Mouse (Mus musculus) neural tube, embryonic 12.5 days (tissue): ENCODE measurements around the gene Trabd. TPM values are rescaled to one million over a fixed set of nuclear protein-coding genes. Genes with fewer than 3 reads are reported as not detected.

Experiments
- ATAC-seq: fragments of 200-750 bp; cut with Nextera tagmentation; 2 replicates; pipeline ENCODE4 v1.8.0; 2017; ENCODE audit warnings: low read depth, mild to moderate bottlenecking, moderate TSS enrichment, moderate library complexity; ENCODE audit not compliant: low FRiP score
- H3K27ac ChIP-seq: fragments of 300-500 bp; sonication (generic); 2 replicates; pipeline ENCODE4 v1.5.1; 2016
- H3K27me3 ChIP-seq: fragments of 300-500 bp; sonication (generic); replicated peaks from 2 replicates; pipeline ENCODE4 v1.6.1; 2016; ENCODE audit warnings: mild to moderate bottlenecking
- H3K36me3 ChIP-seq: fragments of 300-500 bp; sonication (generic); 2 replicates; pipeline ENCODE4 v1.6.1; 2016; ENCODE audit warnings: mild to moderate bottlenecking
- H3K4me1 ChIP-seq: fragments of 300-500 bp; sonication (generic); 2 replicates; pipeline ENCODE4 v1.6.1; 2016
- H3K4me2 ChIP-seq: fragments of 300-500 bp; sonication (generic); replicated peaks from 2 replicates; pipeline ENCODE4 v1.6.1; 2016; ENCODE audit warnings: mild to moderate bottlenecking
- H3K4me3 ChIP-seq: fragments of 300-500 bp; sonication (generic); 2 replicates; pipeline ENCODE4 v1.5.1; 2016
- H3K9ac ChIP-seq: fragments of 300-500 bp; sonication (generic); 2 replicates; pipeline ENCODE4 v1.6.1; 2016; ENCODE audit warnings: mild to moderate bottlenecking
- H3K9me3 ChIP-seq: fragments of 300-500 bp; sonication (generic); 2 replicates; pipeline ENCODE4 v1.6.1; 2016; ENCODE audit warnings: mild to moderate bottlenecking
- WGBS: fragments of 180-500 bp; shearing (Covaris S2); methylation state at CpG from one replicate; pipeline ENCODE4 v1.1.7; 2016; 5-methylcytosine and 5-hydroxymethylcytosine counted together
- polyA plus RNA-seq: library from polyadenylated mRNA; unstranded; fragments of >200 nt; fragmentation: Nextera tagmentation; extraction: Ambion mirVana; gene quantifications from 2 replicates; pipeline ENCODE4 v1.2.1, GENCODE M21; 2016

The Trabd gene
- polyA plus RNA-seq, 1 experiment from 2014 or later = 49.6 TPM

GRCm38 (mm10) chr15:89063536-89063935, 11.4 kb upstream of the Trabd start:
- peaks cover 9% of the 10 kb centered on the region; the same call in 1 of the 2 replicates for H3K4me1 ChIP-seq
- no peaks in the 10 kb centered on the region for H3K9me3 ChIP-seq
- 72% methylated on average over 6 of the region's 6 CpGs for WGBS
- no peak overlapping the region for H3K9ac ChIP-seq
- no peaks in the 10 kb centered on the region for H3K36me3 ChIP-seq
- no peak overlapping the region for H3K27ac ChIP-seq
- H3K4me3 ChIP-seq = no peak overlapping the region
- no peak for ATAC-seq
- H3K27me3 ChIP-seq = peaks cover 56% of the 10 kb centered on the region
- H3K4me2 ChIP-seq = no peak overlapping the region

- H3K4me2 ChIP-seq = no peak overlapping the region
Measured at GRCm38 (mm10) chr15:89064891-89065290, 10.0 kb upstream of the Trabd start.

GRCm38 (mm10) chr15:89067609-89068008, 7.3 kb upstream of the Trabd start:
- H3K4me2 ChIP-seq = 0 out of 2 replicates have a peak overlapping the region, but pooled peaks have one; percentile 16

More at GRCm38 (mm10) chr15:89064891-89065290, 10.0 kb upstream of the Trabd start:
- Histone ChIP-seq H3K27me3 (peaks cover 63% of the 10 kb centered on the region), H3K9ac (no peak overlapping the region), H3K36me3 (no peaks in the 10 kb centered on the region), H3K4me1 (peaks cover 4% of the 10 kb centered on the region; the same call in 1 of the 2 replicates), H3K27ac (no peak overlapping the region), H3K4me3 (no peak overlapping the region), H3K9me3 (no peaks in the 10 kb centered on the region)
- no peak for ATAC-seq
- 95% methylated on average over 5 of the region's 5 CpGs for WGBS

GRCm38 (mm10) chr15:89068226-89068625, 6.7 kb upstream of the Trabd start:
- Histone ChIP-seq H3K27ac (no peak overlapping the region), H3K36me3 (no peaks in the 10 kb centered on the region), H3K9ac (no peak overlapping the region), H3K4me3 (no peak overlapping the region), H3K4me1 (no peaks in the 10 kb centered on the region), H3K27me3 (peaks cover 56% of the 10 kb centered on the region), H3K4me2 (no peak overlapping the region), H3K9me3 (no peaks in the 10 kb centered on the region)
- no peak for ATAC-seq
- 46% methylated on average over 26 of the region's 26 CpGs for WGBS

More at GRCm38 (mm10) chr15:89067609-89068008, 7.3 kb upstream of the Trabd start:
- no peak overlapping the region for H3K4me3 ChIP-seq
- peaks cover 56% of the 10 kb centered on the region for H3K27me3 ChIP-seq
- H3K9me3 ChIP-seq = no peaks in the 10 kb centered on the region
- H3K36me3 ChIP-seq = no peaks in the 10 kb centered on the region
- no peak overlapping the region for H3K9ac ChIP-seq
- no peak for ATAC-seq
- 41% methylated on average over 35 of the region's 35 CpGs for WGBS
- H3K27ac ChIP-seq = no peak overlapping the region
- no peaks in the 10 kb centered on the region for H3K4me1 ChIP-seq

- Histone ChIP-seq H3K9me3 (no peaks in the 10 kb centered on the region), H3K9ac (0 out of 2 replicates have a peak overlapping the region, but pooled peaks have one; percentile 17), H3K27ac (no peak overlapping the region), H3K27me3 (peaks cover 50% of the 10 kb centered on the region), H3K4me3 (no peak overlapping the region), H3K36me3 (no peaks in the 10 kb centered on the region), H3K4me2 (no peak overlapping the region), H3K4me1 (peaks cover 1% of the 10 kb centered on the region)
- 83% methylated on average over 19 of the region's 19 CpGs for WGBS
- no peak for ATAC-seq
Measured at GRCm38 (mm10) chr15:89069336-89069840, 5.5 kb upstream of the Trabd start.

- Histone ChIP-seq H3K27ac (no peak overlapping the region), H3K9me3 (no peaks in the 10 kb centered on the region), H3K36me3 (no peaks in the 10 kb centered on the region), H3K27me3 (peaks cover 47% of the 10 kb centered on the region), H3K4me3 (no peak overlapping the region), H3K4me2 (no peak overlapping the region), H3K9ac (no peak overlapping the region), H3K4me1 (peaks cover 12% of the 10 kb centered on the region)
- ATAC-seq = no peak
- 73% methylated on average over 24 of the region's 24 CpGs for WGBS
Measured at GRCm38 (mm10) chr15:89070606-89071005, 4.3 kb upstream of the Trabd start.

- Histone ChIP-seq H3K4me2 (peak overlapping the region; percentile 88; the same call in 1 of the 2 replicates), H3K36me3 (no peaks in the 10 kb centered on the region), H3K27ac (no peak overlapping the region), H3K4me3 (no peak overlapping the region), H3K4me1 (peaks cover 36% of the 10 kb centered on the region), H3K9me3 (no peaks in the 10 kb centered on the region), H3K27me3 (peaks cover 15% of the 10 kb centered on the region), H3K9ac (0 out of 2 replicates have a peak overlapping the region, but pooled peaks have one; percentile 97)
- ATAC-seq = no peak
- WGBS = 90% methylated on average over 10 of the region's 10 CpGs
Measured at GRCm38 (mm10) chr15:89073993-89074603, 826 bp upstream of the Trabd start.

GRCm38 (mm10) chr15:89075478-89076147, 689 bp downstream of the Trabd start:
- H3K9me3 ChIP-seq = no peaks in the 10 kb centered on the region
- peak overlapping the region; percentile 97 for H3K9ac ChIP-seq
- H3K27ac ChIP-seq = peak overlapping the region; percentile 64; the same call in 1 of the 2 replicates
- H3K27me3 ChIP-seq = 0 out of 2 replicates have a peak, but pooled peaks cover 4% of the 10 kb centered on the region
- peaks cover 36% of the 10 kb centered on the region for H3K4me1 ChIP-seq
- H3K4me2 ChIP-seq = peak overlapping the region; percentile 88
- peak; percentile 92 for ATAC-seq
- WGBS = under 1% methylated on average over 52 of the region's 59 CpGs
- H3K4me3 ChIP-seq = peak overlapping the region; percentile 87
- peaks cover 1% of the 10 kb centered on the region; the same call in 1 of the 2 replicates for H3K36me3 ChIP-seq

- 1% methylated on average over 34 of the region's 39 CpGs for WGBS
- no peaks in the 10 kb centered on the region for H3K27me3 ChIP-seq
- peaks cover 8% of the 10 kb centered on the region; the same call in 1 of the 2 replicates for H3K36me3 ChIP-seq
- H3K4me2 ChIP-seq = peak overlapping the region; percentile 88
- peak overlapping the region; percentile 97 for H3K9ac ChIP-seq
- ATAC-seq = peak; percentile 77
- H3K4me3 ChIP-seq = peak overlapping the region; percentile 87
- H3K27ac ChIP-seq = peak overlapping the region; percentile 64; the same call in 1 of the 2 replicates
- peaks cover 36% of the 10 kb centered on the region for H3K4me1 ChIP-seq
- H3K9me3 ChIP-seq = no peaks in the 10 kb centered on the region
Measured at GRCm38 (mm10) chr15:89076156-89076731, 1.3 kb downstream of the Trabd start.

GRCm38 (mm10) chr15:89078208-89078836, 3.4 kb downstream of the Trabd start:
- H3K9me3 ChIP-seq = no peaks in the 10 kb centered on the region
- no peak overlapping the region for H3K27ac ChIP-seq
- H3K36me3 ChIP-seq = peaks cover 27% of the 10 kb centered on the region
- no peak for ATAC-seq
- WGBS = 77% methylated on average over 9 of the region's 9 CpGs
- no peak overlapping the region; the same call in 1 of the 2 replicates for H3K9ac ChIP-seq
- 0 out of 2 replicates have a peak overlapping the region, but pooled peaks have one; percentile 88 for H3K4me2 ChIP-seq
- peaks cover 36% of the 10 kb centered on the region for H3K4me1 ChIP-seq
- H3K4me3 ChIP-seq = no peak overlapping the region
- H3K27me3 ChIP-seq = no peaks in the 10 kb centered on the region

GRCm38 (mm10) chr15:89083906-89084305, 9.0 kb downstream of the Trabd start:
- Histone ChIP-seq H3K9ac (no peak overlapping the region), H3K27me3 (no peaks in the 10 kb centered on the region), H3K27ac (no peak overlapping the region), H3K4me3 (no peak overlapping the region), H3K9me3 (no peaks in the 10 kb centered on the region), H3K4me2 (no peak overlapping the region), H3K36me3 (peaks cover 67% of the 10 kb centered on the region), H3K4me1 (peaks cover 8% of the 10 kb centered on the region)
- no peak for ATAC-seq
- WGBS = 85% methylated on average over 1 of the region's 1 CpGs
